Mouse (Mus musculus) erythroblast, embryonic 14.5 days (primary cell): Measurements from ENCODE around the gene Hoxa10.

ENCODE experiments used
- GATA1 ChIP-seq: IDR thresholded peaks from 2 replicates; pipeline ENCODE4 v1.6.1; 2012; ENCODE audit warnings: low read length, inconsistent platforms, mixed read lengths
- TAL1 ChIP-seq: IDR thresholded peaks from 3 replicates; pipeline ENCODE4 v1.6.1; 2012; ENCODE audit warnings: low read length, inconsistent platforms, mixed read lengths

DNA sequence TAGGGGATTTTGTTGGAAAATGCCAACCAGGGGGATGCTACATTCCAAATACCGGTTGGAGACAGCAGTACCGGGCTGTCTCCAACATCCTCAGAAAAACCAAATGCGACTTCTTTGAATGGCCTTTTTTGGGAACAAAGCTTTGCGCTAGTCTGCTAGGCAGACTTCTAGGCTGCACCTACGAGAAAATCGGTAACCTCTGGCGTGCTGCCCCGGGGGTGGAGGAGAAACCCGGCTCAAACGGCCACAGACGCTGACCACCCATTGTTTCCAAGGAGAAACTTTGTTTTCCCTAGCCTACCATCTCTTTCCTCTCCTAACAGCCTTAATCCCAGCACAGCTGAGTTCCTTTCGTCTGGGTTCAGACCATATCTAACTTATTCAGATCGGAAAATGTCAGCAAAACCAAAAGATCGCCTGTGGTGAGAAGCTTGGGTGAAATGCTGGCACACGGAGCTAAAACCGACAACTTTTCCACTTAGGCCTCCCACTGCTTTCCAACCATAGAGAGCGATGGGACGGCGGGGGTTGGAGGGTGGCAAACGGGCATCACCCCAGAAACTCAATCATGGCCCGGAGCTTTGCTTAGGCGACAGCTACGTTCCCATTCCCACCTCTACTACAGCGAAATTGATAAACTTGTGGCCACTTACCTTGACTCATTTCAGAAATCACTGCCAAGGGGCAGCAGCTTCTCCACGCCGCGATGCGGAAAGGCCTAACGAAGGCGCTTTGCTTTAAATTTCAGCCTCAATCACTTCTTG lies 847 bp downstream of the Hoxa10 start:
- TF ChIP-seq TAL1 (no peak), GATA1 (no peak)
